Mouse (Mus musculus): ENCODE results near the gene Ptgdr.

- TF ChIP-seq CTCF (IDR thresholded peaks at IDR 0.05; ENCODE audit: control insufficient read depth, insufficient read depth, insufficient read length) (no peak), USF1 (IDR thresholded peaks at IDR 0.05; ENCODE audit: low read depth) (no peak), MAX (IDR thresholded peaks at IDR 0.05) (no peak), MYOD1 (IDR thresholded peaks at IDR 0.05; ENCODE audit: control insufficient read depth, insufficient read length, low read depth) (no peak), MYOG (IDR thresholded peaks at IDR 0.05; ENCODE audit: control insufficient read depth, extremely low read depth, insufficient read length) (no peak), CEBPB (IDR thresholded peaks at IDR 0.05; ENCODE audit: low read depth) (no peak), FOSL1 (IDR thresholded peaks at IDR 0.05; ENCODE audit: insufficient read depth, low read length, poor library complexity, severe bottlenecking) (no peak)
Measured at GRCm38 (mm10) chr14:44858868-44859613, at the start of gene Ptgdr.
